Mouse (Mus musculus) CH12.LX (cell line): ENCODE results near the gene Aspa.

Experiments used
- POLR2AphosphoS2 ChIP-seq: IDR thresholded peaks from 2 replicates; pipeline ENCODE4 v1.6.1; 2011; ENCODE audit warnings: low read depth, low read length, improper control_type of control experiment
- ZKSCAN1 ChIP-seq: IDR thresholded peaks from 2 replicates; pipeline ENCODE4 v1.6.1; 2012; ENCODE audit warnings: low read depth, inconsistent platforms, low read length, improper control_type of control experiment, borderline replicate concordance

DNA sequence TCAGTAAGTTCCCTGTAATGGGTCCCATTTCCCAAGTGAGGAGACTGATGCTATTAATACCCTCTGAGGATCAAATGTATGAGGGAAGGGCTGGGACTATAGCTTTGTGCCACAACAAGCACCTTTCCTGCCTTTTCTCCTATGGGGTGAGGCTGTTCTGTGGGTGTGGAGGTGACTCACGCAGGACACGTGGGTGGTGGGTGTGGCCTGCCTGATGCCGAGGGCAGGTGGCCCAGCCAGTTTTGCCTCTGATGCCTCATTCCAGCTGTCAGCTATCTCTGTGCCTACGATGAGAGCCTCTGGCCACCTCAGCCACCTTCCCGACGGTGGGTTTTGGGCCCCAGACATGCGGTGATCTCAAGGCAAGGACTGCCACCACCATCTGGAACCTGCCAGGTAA is 62.1 kb downstream of the Aspa start, which contains the start of gene Trpv3:
- TF ChIP-seq ZKSCAN1 (no peak), POLR2AphosphoS2 (no peak)
